Mouse (Mus musculus): ENCODE data around the gene Pak1ip1.

The Pak1ip1 gene

GRCm38 (mm10) chr13:41006244-41006643, 5.4 kb downstream of the Pak1ip1 start:
- no peak for DNase-seq (ENCODE audit: low spot score)

- DNase-seq (ENCODE audit: low spot score), result no peak
These were observed 7.4 kb downstream of the Pak1ip1 start for GRCm38 (mm10) chr13:41008271-41008670.

GRCm38 (mm10) chr13:41008946-41009345, 8.1 kb downstream of the Pak1ip1 start:
- no peak for DNase-seq (ENCODE audit: low spot score)

- DNase-seq (ENCODE audit: low spot score), result peak; percentile 72
These were observed 15.2 kb downstream of the Pak1ip1 start, which contains the start of gene Tmem14c for GRCm38 (mm10) chr13:41015829-41016634. Tmem14c (plus strand) TSS chr13:41016292.

- no peak for DNase-seq (ENCODE audit: low spot score)
These were observed 16.1 kb downstream of the Pak1ip1 start for GRCm38 (mm10) chr13:41016797-41017405.

- no peak for DNase-seq (ENCODE audit: low spot score)
These were observed 17.0 kb downstream of the Pak1ip1 start for GRCm38 (mm10) chr13:41017832-41018231.

GRCm38 (mm10) chr13:41018236-41018635, 17.4 kb downstream of the Pak1ip1 start:
- no peak for DNase-seq (ENCODE audit: low spot score)

- no peak for DNase-seq (ENCODE audit: low spot score)
These were observed 18.2 kb downstream of the Pak1ip1 start for GRCm38 (mm10) chr13:41018756-41019591.

GRCm38 (mm10) chr13:41020494-41020893, 19.7 kb downstream of the Pak1ip1 start:
- no peak for DNase-seq (ENCODE audit: low spot score)

GRCm38 (mm10) chr13:41021607-41022006, 20.8 kb downstream of the Pak1ip1 start:
- no peak for DNase-seq (ENCODE audit: low spot score)

GRCm38 (mm10) chr13:41022099-41022498, 21.3 kb downstream of the Pak1ip1 start:
- no peak for DNase-seq (ENCODE audit: low spot score)

- DNase-seq (ENCODE audit: low spot score), result no peak
These were observed 29.3 kb downstream of the Pak1ip1 start for GRCm38 (mm10) chr13:41030098-41030497.

GRCm38 (mm10) chr13:41042511-41042910, 41.7 kb downstream of the Pak1ip1 start:
- DNase-seq (ENCODE audit: low spot score), result no peak

GRCm38 (mm10) chr13:41045901-41046300, 45.1 kb downstream of the Pak1ip1 start:
- no peak for DNase-seq (ENCODE audit: low spot score)

GRCm38 (mm10) chr13:41047280-41047679, 46.5 kb downstream of the Pak1ip1 start:
- no peak for DNase-seq (ENCODE audit: low spot score)

GRCm38 (mm10) chr13:41051965-41052364, 51.1 kb downstream of the Pak1ip1 start:
- DNase-seq (ENCODE audit: low spot score), result no peak

All from layer of hippocampus, adult 9-10 months (tissue).